Mouse (Mus musculus) adrenal gland, postnatal 25 days (tissue): ENCODE data around the gene Pgm2l1. TPM values are rescaled to one million over a fixed set of nuclear protein-coding genes. Genes with fewer than 3 reads are reported as not detected.
"Not testable (repeated sequence)": the region's sequence is repeated elsewhere in the genome, so short reads cannot be mapped to it uniquely, and the experiment has no call there.

Experiments used
- DNase-seq: peaks from one replicate; pipeline ENCODE4 v3.0.0; 2021; ENCODE audit warnings: mixed read lengths
- total RNA-seq: library from RNA; stranded (reverse); gene quantifications from 2 replicates; pipeline ENCODE4 v1.2.3, GENCODE M21; 2021

Pgm2l1 gene
- total RNA-seq, 1 experiment from 2014 or later = 12.8 TPM

GRCm38 (mm10) chr7:100228957-100229356 lies 1.8 kb downstream of the Pgm2l1 start:
- DNase-seq = no peak

- no peak for DNase-seq
These were observed 3.5 kb downstream of the Pgm2l1 start for GRCm38 (mm10) chr7:100230646-100231045.

GRCm38 (mm10) chr7:100231661-100232060 lies 4.5 kb downstream of the Pgm2l1 start:
- no peak for DNase-seq

- no peak for DNase-seq
These were observed 6.5 kb downstream of the Pgm2l1 start for GRCm38 (mm10) chr7:100233681-100234080.

- peak; percentile 28 for DNase-seq
These were observed 7.2 kb downstream of the Pgm2l1 start for GRCm38 (mm10) chr7:100234264-100234885.

GRCm38 (mm10) chr7:100238271-100238670 lies 11.1 kb downstream of the Pgm2l1 start:
- DNase-seq = no peak

- no peak for DNase-seq
These were observed 13.4 kb downstream of the Pgm2l1 start for GRCm38 (mm10) chr7:100240601-100241000.

GRCm38 (mm10) chr7:100243007-100243406 lies 15.8 kb downstream of the Pgm2l1 start:
- DNase-seq = no peak

- no peak for DNase-seq
These were observed 17.0 kb downstream of the Pgm2l1 start for GRCm38 (mm10) chr7:100244225-100244624.

GRCm38 (mm10) chr7:100245176-100245575 lies 18.0 kb downstream of the Pgm2l1 start:
- DNase-seq = no peak

GRCm38 (mm10) chr7:100250667-100251066 lies 23.5 kb downstream of the Pgm2l1 start:
- no peak for DNase-seq

- DNase-seq = no peak
These were observed 35.2 kb downstream of the Pgm2l1 start for GRCm38 (mm10) chr7:100262350-100262749.

GRCm38 (mm10) chr7:100264934-100265333 lies 37.7 kb downstream of the Pgm2l1 start:
- not testable (repeated sequence) for DNase-seq

- DNase-seq = no peak
These were observed 45.2 kb downstream of the Pgm2l1 start for GRCm38 (mm10) chr7:100272369-100272768.

GRCm38 (mm10) chr7:100274507-100274906 lies 47.3 kb downstream of the Pgm2l1 start:
- DNase-seq = no peak

GRCm38 (mm10) chr7:100276397-100276796 lies 49.2 kb downstream of the Pgm2l1 start:
- no peak for DNase-seq

GRCm38 (mm10) chr7:100279803-100280202 lies 52.6 kb downstream of the Pgm2l1 start:
- DNase-seq = no peak

GRCm38 (mm10) chr7:100281596-100281995 lies 54.4 kb downstream of the Pgm2l1 start:
- no peak for DNase-seq

GRCm38 (mm10) chr7:100283298-100283697 lies 56.1 kb downstream of the Pgm2l1 start:
- no peak for DNase-seq

GRCm38 (mm10) chr7:100285383-100285782 lies 58.2 kb downstream of the Pgm2l1 start, which contains the start of gene P4ha3:
P4ha3 (plus strand) TSS chr7:100285520.
- no peak for DNase-seq

- peak; percentile 77 for DNase-seq
These were observed 60.8 kb downstream of the Pgm2l1 start for GRCm38 (mm10) chr7:100287748-100288578.

GRCm38 (mm10) chr7:100288622-100289021 lies 61.4 kb downstream of the Pgm2l1 start:
- no peak for DNase-seq

- DNase-seq = no peak
These were observed 66.4 kb downstream of the Pgm2l1 start for GRCm38 (mm10) chr7:100293546-100293945.

- no peak for DNase-seq
These were observed 68.6 kb downstream of the Pgm2l1 start for GRCm38 (mm10) chr7:100295745-100296144.
